Mouse (Mus musculus): ENCODE measurements at regions not wholly inside any gene's neighbourhood (a gene's known extent, or its start where the extent isn't known, plus 50 kb on each side); places are given as distances from the start of the nearest gene placed in this dataset.
A peak's percentile ranks its signal among the peaks of the same experiment; 100 is the strongest.

GRCm38 (mm10) chr5:47446305-47447028, 536.5 kb upstream of the Slit2 start:
- 52% methylated on average over 5 of the region's 5 CpGs for WGBS
- Histone ChIP-seq H3K27ac (ENCODE audit: low read depth, low read length) (no peak overlapping the region), H3K4me1 (ENCODE audit: control insufficient read depth, insufficient read depth, low read length) (no peaks in the 10 kb centered on the region), H3K27me3 (ENCODE audit: control insufficient read depth, insufficient read depth, low read length) (no peaks in the 10 kb centered on the region), H3K4me2 (ENCODE audit: low read depth) (no peak overlapping the region), H3K36me3 (ENCODE audit: control insufficient read depth, insufficient read depth, low read length) (no peaks in the 10 kb centered on the region), H3K9ac (ENCODE audit: low read length) (no peak overlapping the region), H3K4me3 (ENCODE audit: low read depth, low read length) (no peak overlapping the region), H3K9me3 (ENCODE audit: control insufficient read depth, low read length) (no peaks in the 10 kb centered on the region)
- no peak for DNase-seq (ENCODE audit: low spot score)
- no peak for ATAC-seq (ENCODE audit: insufficient read depth, low FRiP score, low TSS enrichment)

- no peak for DNase-seq (ENCODE audit: low spot score)
- no peak for ATAC-seq (ENCODE audit: insufficient read depth, low FRiP score, low TSS enrichment)
- Histone ChIP-seq H3K4me2 (ENCODE audit: low read depth) (no peak overlapping the region), H3K4me1 (ENCODE audit: control insufficient read depth, insufficient read depth, low read length) (no peaks in the 10 kb centered on the region), H3K9me3 (ENCODE audit: control insufficient read depth, low read length) (no peaks in the 10 kb centered on the region), H3K36me3 (ENCODE audit: control insufficient read depth, insufficient read depth, low read length) (no peaks in the 10 kb centered on the region), H3K27me3 (ENCODE audit: control insufficient read depth, insufficient read depth, low read length) (no peaks in the 10 kb centered on the region), H3K27ac (ENCODE audit: low read depth, low read length) (no peak overlapping the region), H3K4me3 (ENCODE audit: low read depth, low read length) (no peak overlapping the region), H3K9ac (ENCODE audit: low read length) (no peak overlapping the region)
- 90% methylated on average over 4 of the region's 4 CpGs for WGBS
Observed at GRCm38 (mm10) chr5:47464848-47465247, 518.1 kb upstream of the Slit2 start.

DNA sequence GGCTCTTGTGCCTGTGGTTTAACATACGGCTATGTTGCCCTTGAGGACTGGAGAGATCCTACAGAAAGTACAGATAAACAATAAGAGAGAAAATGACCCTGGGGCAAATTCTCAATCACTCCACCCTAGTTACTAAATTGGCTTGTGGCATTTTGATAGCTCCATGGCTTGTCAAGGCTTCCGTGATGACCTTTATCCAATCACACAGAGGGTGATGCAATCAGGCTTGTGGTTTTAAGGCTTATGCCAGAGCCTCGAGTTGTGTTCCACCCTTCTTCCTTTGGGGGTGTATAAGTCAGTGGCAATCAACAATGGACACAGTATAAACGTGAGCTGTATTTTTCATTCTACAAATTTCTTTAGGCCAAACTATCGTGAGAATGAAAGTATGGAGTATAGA, 513.5 kb upstream of the Slit2 start:
- H3K27me3 ChIP-seq (ENCODE audit: control insufficient read depth, insufficient read depth, low read length), result no peaks in the 10 kb centered on the region
- H3K4me3 ChIP-seq (ENCODE audit: low read depth, low read length), result no peak overlapping the region
- H3K9ac ChIP-seq (ENCODE audit: low read length), result no peak overlapping the region
- H3K4me2 ChIP-seq (ENCODE audit: low read depth), result no peak overlapping the region
- no peaks in the 10 kb centered on the region for H3K9me3 ChIP-seq (ENCODE audit: control insufficient read depth, low read length)
- no peak overlapping the region for H3K27ac ChIP-seq (ENCODE audit: low read depth, low read length)
- H3K4me1 ChIP-seq (ENCODE audit: control insufficient read depth, insufficient read depth, low read length), result no peaks in the 10 kb centered on the region
- DNase-seq (ENCODE audit: low spot score) (no peak), ATAC-seq (ENCODE audit: insufficient read depth, low FRiP score, low TSS enrichment) (no peak)
- WGBS, result 77% methylated on average over 5 of the region's 5 CpGs
- H3K36me3 ChIP-seq (ENCODE audit: control insufficient read depth, insufficient read depth, low read length), result no peaks in the 10 kb centered on the region

- ATAC-seq (ENCODE audit: insufficient read depth, low FRiP score, low TSS enrichment) (no peak), DNase-seq (ENCODE audit: low spot score) (no peak)
- 83% methylated on average over 7 of the region's 7 CpGs for WGBS
- no peak overlapping the region for H3K9ac ChIP-seq (ENCODE audit: low read length)
- no peaks in the 10 kb centered on the region for H3K27me3 ChIP-seq (ENCODE audit: control insufficient read depth, insufficient read depth, low read length)
- no peaks in the 10 kb centered on the region for H3K36me3 ChIP-seq (ENCODE audit: control insufficient read depth, insufficient read depth, low read length)
- H3K27ac ChIP-seq (ENCODE audit: low read depth, low read length), result no peak overlapping the region
- H3K4me2 ChIP-seq (ENCODE audit: low read depth), result no peak overlapping the region
- no peak overlapping the region for H3K4me3 ChIP-seq (ENCODE audit: low read depth, low read length)
- no peaks in the 10 kb centered on the region for H3K4me1 ChIP-seq (ENCODE audit: control insufficient read depth, insufficient read depth, low read length)
- H3K9me3 ChIP-seq (ENCODE audit: control insufficient read depth, low read length), result no peaks in the 10 kb centered on the region
Observed at GRCm38 (mm10) chr5:47472027-47472825, 510.7 kb upstream of the Slit2 start.

DNA sequence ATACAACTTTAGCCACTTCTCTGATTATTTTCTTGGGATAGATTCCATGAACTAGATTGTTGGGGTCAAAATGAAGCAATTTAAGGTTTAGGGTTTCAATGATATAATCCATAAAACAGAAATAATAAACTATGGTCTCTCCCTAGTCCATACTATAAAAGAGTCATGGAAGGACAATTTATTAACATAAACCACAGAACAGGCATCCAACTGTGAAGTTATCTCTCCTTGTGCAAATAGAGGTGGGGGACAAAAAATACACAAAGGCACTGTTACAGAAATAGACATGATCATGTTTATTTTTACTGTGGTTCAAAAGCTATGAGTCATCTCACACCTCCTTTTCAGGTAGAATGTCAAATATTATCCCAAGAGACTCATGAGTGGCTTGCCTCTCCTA, 503.0 kb upstream of the Slit2 start:
- Histone ChIP-seq H3K4me1 (ENCODE audit: control insufficient read depth, insufficient read depth, low read length) (no peaks in the 10 kb centered on the region), H3K27ac (ENCODE audit: low read depth, low read length) (no peak overlapping the region), H3K4me3 (ENCODE audit: low read depth, low read length) (no peak overlapping the region), H3K36me3 (ENCODE audit: control insufficient read depth, insufficient read depth, low read length) (no peaks in the 10 kb centered on the region), H3K9ac (ENCODE audit: low read length) (no peak overlapping the region), H3K4me2 (ENCODE audit: low read depth) (no peak overlapping the region), H3K27me3 (ENCODE audit: control insufficient read depth, insufficient read depth, low read length) (no peaks in the 10 kb centered on the region), H3K9me3 (ENCODE audit: control insufficient read depth, low read length) (no peaks in the 10 kb centered on the region)
- no peak for ATAC-seq (ENCODE audit: insufficient read depth, low FRiP score, low TSS enrichment)
- DNase-seq (ENCODE audit: low spot score), result no peak

GRCm38 (mm10) chr5:47496218-47496617, 486.7 kb upstream of the Slit2 start:
- 26% methylated on average over 3 of the region's 3 CpGs for WGBS
- H3K4me3 ChIP-seq (ENCODE audit: low read depth, low read length), result no peak overlapping the region
- H3K27me3 ChIP-seq (ENCODE audit: control insufficient read depth, insufficient read depth, low read length), result no peaks in the 10 kb centered on the region
- no peak overlapping the region for H3K4me2 ChIP-seq (ENCODE audit: low read depth)
- H3K9me3 ChIP-seq (ENCODE audit: control insufficient read depth, low read length), result no peaks in the 10 kb centered on the region
- H3K27ac ChIP-seq (ENCODE audit: low read depth, low read length), result no peak overlapping the region
- DNase-seq (ENCODE audit: low spot score) (no peak), ATAC-seq (ENCODE audit: insufficient read depth, low FRiP score, low TSS enrichment) (peak; percentile 69; the same call in 1 of the 2 replicates)
- H3K36me3 ChIP-seq (ENCODE audit: control insufficient read depth, insufficient read depth, low read length), result no peaks in the 10 kb centered on the region
- H3K9ac ChIP-seq (ENCODE audit: low read length), result no peak overlapping the region
- H3K4me1 ChIP-seq (ENCODE audit: control insufficient read depth, insufficient read depth, low read length), result no peaks in the 10 kb centered on the region

GRCm38 (mm10) chr5:47502764-47503416, 480.0 kb upstream of the Slit2 start:
- H3K4me2 ChIP-seq (ENCODE audit: low read depth), result no peak overlapping the region
- H3K27me3 ChIP-seq (ENCODE audit: control insufficient read depth, insufficient read depth, low read length), result no peaks in the 10 kb centered on the region
- no peaks in the 10 kb centered on the region for H3K36me3 ChIP-seq (ENCODE audit: control insufficient read depth, insufficient read depth, low read length)
- no peak overlapping the region for H3K27ac ChIP-seq (ENCODE audit: low read depth, low read length)
- WGBS, result 85% methylated on average over 4 of the region's 4 CpGs
- no peak overlapping the region for H3K4me3 ChIP-seq (ENCODE audit: low read depth, low read length)
- no peak overlapping the region for H3K9ac ChIP-seq (ENCODE audit: low read length)
- ATAC-seq (ENCODE audit: insufficient read depth, low FRiP score, low TSS enrichment), result no peak
- DNase-seq (ENCODE audit: low spot score), result no peak
- H3K4me1 ChIP-seq (ENCODE audit: control insufficient read depth, insufficient read depth, low read length), result no peaks in the 10 kb centered on the region
- no peaks in the 10 kb centered on the region for H3K9me3 ChIP-seq (ENCODE audit: control insufficient read depth, low read length)

- H3K27ac ChIP-seq (ENCODE audit: low read depth, low read length), result no peak overlapping the region
- H3K9me3 ChIP-seq (ENCODE audit: control insufficient read depth, low read length), result no peaks in the 10 kb centered on the region
- DNase-seq (ENCODE audit: low spot score), result no peak
- no peaks in the 10 kb centered on the region for H3K36me3 ChIP-seq (ENCODE audit: control insufficient read depth, insufficient read depth, low read length)
- H3K4me2 ChIP-seq (ENCODE audit: low read depth), result no peak overlapping the region
- 89% methylated on average over 4 of the region's 4 CpGs for WGBS
- ATAC-seq (ENCODE audit: insufficient read depth, low FRiP score, low TSS enrichment), result no peak
- H3K4me3 ChIP-seq (ENCODE audit: low read depth, low read length), result no peak overlapping the region
- no peaks in the 10 kb centered on the region for H3K27me3 ChIP-seq (ENCODE audit: control insufficient read depth, insufficient read depth, low read length)
- H3K9ac ChIP-seq (ENCODE audit: low read length), result no peak overlapping the region
- no peaks in the 10 kb centered on the region for H3K4me1 ChIP-seq (ENCODE audit: control insufficient read depth, insufficient read depth, low read length)
Observed at GRCm38 (mm10) chr5:47508689-47509301, 474.1 kb upstream of the Slit2 start.
